Mouse (Mus musculus) kidney, adult 2 months (tissue): ENCODE data around the gene Cnih3. TPM values are rescaled to one million over a fixed set of nuclear protein-coding genes. Genes with fewer than 3 reads are reported as not detected.

Source experiments
- DNase-seq: peaks from one replicate; pipeline ENCODE4 v3.0.0; 2021
- H3K27ac ChIP-seq: fragments of 200-500 bp; 2 replicates; pipeline ENCODE4 v1.5.1; 2012; ENCODE audit warnings: low read depth, low read length, control low read depth, inconsistent platforms; ENCODE audit not compliant: insufficient read depth
- H3K27me3 ChIP-seq: fragments of 200-500 bp; replicated peaks from 2 replicates; pipeline ENCODE4 v1.6.1; 2012; ENCODE audit warnings: mild to moderate bottlenecking, moderate library complexity, low read length, inconsistent platforms; ENCODE audit not compliant: control insufficient read depth, insufficient read depth
- H3K36me3 ChIP-seq: fragments of 200-500 bp; 2 replicates; pipeline ENCODE4 v1.6.1; 2012; ENCODE audit warnings: mild to moderate bottlenecking, moderate library complexity, low read length, inconsistent platforms; ENCODE audit not compliant: control insufficient read depth, insufficient read depth
- H3K4me1 ChIP-seq: fragments of 200-500 bp; 2 replicates; pipeline ENCODE4 v1.6.1; 2011; ENCODE audit warnings: low read length; ENCODE audit not compliant: control insufficient read depth, insufficient read depth
- H3K4me3 ChIP-seq: fragments of 200-500 bp; 2 replicates; pipeline ENCODE4 v1.5.1; 2011; ENCODE audit warnings: mild to moderate bottlenecking, low read depth, low read length, control low read depth; ENCODE audit not compliant: insufficient read depth
- CTCF ChIP-seq: fragments of 200-500 bp; conservative IDR thresholded peaks from 2 replicates; pipeline ENCODE4 v1.5.1; 2011; ENCODE audit warnings: low read depth, mild to moderate bottlenecking, control low read depth, low read length, moderate library complexity, mixed read lengths; ENCODE audit not compliant: insufficient read depth, insufficient read length
- POLR2A ChIP-seq: fragments of 200-500 bp; IDR thresholded peaks from one replicate; pipeline ENCODE4 v1.6.1; 2011; ENCODE audit warnings: low read depth, low read length, control low read depth
- WGBS: fragments of 180-500 bp; shearing (Covaris S2); methylation state at CpG from one replicate; pipeline ENCODE4 v1.1.7; 2018; 5-methylcytosine and 5-hydroxymethylcytosine counted together
- polyA plus RNA-seq: library from polyadenylated mRNA; depleted of rRNA; stranded (reverse); fragments of >200 nt; gene quantifications from 2 replicates; pipeline ENCODE4 v1.2.3, GENCODE M21; 2012

Gene Cnih3
- polyA plus RNA-seq, 1 experiment, result not detected

GRCm38 (mm10) chr1:181420080-181420536 lies 67.7 kb downstream of the Cnih3 start:
- no peaks in the 10 kb centered on the region for H3K36me3 ChIP-seq
- H3K27ac ChIP-seq, result no peak overlapping the region
- no peaks in the 10 kb centered on the region for H3K4me1 ChIP-seq
- no peaks in the 10 kb centered on the region for H3K27me3 ChIP-seq
- no peak overlapping the region for H3K4me3 ChIP-seq
- DNase-seq, result no peak
- WGBS, result 39% methylated on average over 11 of the region's 11 CpGs
- TF ChIP-seq POLR2A (no peak), CTCF (no peak)

GRCm38 (mm10) chr1:181422796-181423195 lies 70.4 kb downstream of the Cnih3 start:
- no peaks in the 10 kb centered on the region for H3K27me3 ChIP-seq
- DNase-seq, result no peak
- no peaks in the 10 kb centered on the region for H3K4me1 ChIP-seq
- H3K36me3 ChIP-seq, result no peaks in the 10 kb centered on the region
- WGBS, result 81% methylated on average over 6 of the region's 6 CpGs
- no peak overlapping the region for H3K4me3 ChIP-seq
- no peak overlapping the region for H3K27ac ChIP-seq
- TF ChIP-seq POLR2A, result no peak
- TF ChIP-seq CTCF, result no peak

GRCm38 (mm10) chr1:181424922-181425321 lies 72.5 kb downstream of the Cnih3 start:
- TF ChIP-seq POLR2A (no peak), CTCF (no peak)
- 81% methylated on average over 3 of the region's 3 CpGs for WGBS
- Histone ChIP-seq H3K4me1 (no peaks in the 10 kb centered on the region), H3K27me3 (no peaks in the 10 kb centered on the region), H3K4me3 (no peak overlapping the region), H3K27ac (no peak overlapping the region), H3K36me3 (no peaks in the 10 kb centered on the region)
- no peak for DNase-seq

DNA sequence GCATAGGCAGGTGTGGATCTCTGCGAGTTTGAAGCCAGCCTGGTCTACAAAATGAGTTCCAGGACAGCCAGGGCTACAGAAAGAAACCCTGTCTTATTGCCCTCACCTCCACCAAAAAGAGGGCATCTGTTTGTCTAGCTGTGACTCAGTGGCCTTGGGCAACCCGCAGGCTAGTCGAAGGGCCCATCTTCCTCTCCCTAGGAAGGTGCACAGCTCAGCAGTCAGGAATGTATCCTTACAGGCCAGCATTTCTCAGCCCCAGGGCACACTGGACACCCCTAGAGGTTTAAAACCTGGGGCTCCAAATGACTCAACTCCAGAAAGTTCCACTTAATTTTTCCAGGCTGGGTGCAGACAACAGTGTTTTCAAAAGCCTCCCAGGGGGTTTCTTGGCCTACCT lies 73.0 kb downstream of the Cnih3 start:
- Histone ChIP-seq H3K36me3 (no peaks in the 10 kb centered on the region), H3K27ac (no peak overlapping the region), H3K4me1 (no peaks in the 10 kb centered on the region), H3K4me3 (no peak overlapping the region), H3K27me3 (no peaks in the 10 kb centered on the region)
- 71% methylated on average over 3 of the region's 3 CpGs for WGBS
- no peak for DNase-seq
- no peak for TF ChIP-seq CTCF
- no peak for TF ChIP-seq POLR2A

DNA sequence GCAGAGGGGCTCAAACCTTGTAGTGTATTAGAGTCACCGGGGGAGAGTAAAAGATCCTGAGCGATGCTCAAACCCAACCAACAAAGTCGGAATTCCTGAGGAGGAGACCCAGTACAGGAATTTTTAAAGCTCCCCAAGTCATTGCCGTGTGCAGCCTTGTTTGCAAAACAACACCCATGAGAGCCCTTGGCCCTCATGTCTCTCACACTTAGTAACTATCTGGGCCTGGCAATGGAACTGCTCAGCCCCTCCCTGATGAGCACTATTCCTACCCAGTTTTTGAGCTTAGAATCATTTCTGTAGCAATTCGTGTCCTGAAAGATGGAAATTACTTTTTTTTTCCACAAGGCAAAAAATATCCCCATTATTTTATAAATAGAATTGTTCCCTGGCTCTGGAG lies 74.0 kb downstream of the Cnih3 start:
- WGBS, result 75% methylated on average over 5 of the region's 5 CpGs
- Histone ChIP-seq H3K27me3 (no peaks in the 10 kb centered on the region), H3K4me3 (no peak overlapping the region), H3K27ac (no peak overlapping the region), H3K4me1 (no peaks in the 10 kb centered on the region), H3K36me3 (no peaks in the 10 kb centered on the region)
- no peak for DNase-seq
- no peak for TF ChIP-seq CTCF
- no peak for TF ChIP-seq POLR2A

- WGBS, result 89% methylated on average over 5 of the region's 5 CpGs
- TF ChIP-seq POLR2A (no peak), CTCF (no peak)
- no peak overlapping the region for H3K27ac ChIP-seq
- no peaks in the 10 kb centered on the region for H3K36me3 ChIP-seq
- H3K4me3 ChIP-seq, result no peak overlapping the region
- H3K4me1 ChIP-seq, result no peaks in the 10 kb centered on the region
- H3K27me3 ChIP-seq, result no peaks in the 10 kb centered on the region
- no peak for DNase-seq
Measured at GRCm38 (mm10) chr1:181433263-181433662, 80.8 kb downstream of the Cnih3 start.

GRCm38 (mm10) chr1:181435414-181435813 lies 83.0 kb downstream of the Cnih3 start:
- Histone ChIP-seq H3K4me1 (no peaks in the 10 kb centered on the region), H3K4me3 (no peak overlapping the region), H3K27me3 (no peaks in the 10 kb centered on the region), H3K27ac (no peak overlapping the region), H3K36me3 (no peaks in the 10 kb centered on the region)
- TF ChIP-seq CTCF (no peak), POLR2A (no peak)
- 75% methylated on average over 5 of the region's 5 CpGs for WGBS
- DNase-seq, result no peak
